Mouse (Mus musculus) lung, postnatal 0 days (tissue): ENCODE data around the gene Csrnp3.

Experiments
- CTCF ChIP-seq: IDR thresholded peaks from 2 replicates; pipeline ENCODE4 v1.5.1; 2016; ENCODE audit warnings: antibody characterized with exemption, mild to moderate bottlenecking
- EP300 ChIP-seq: IDR thresholded peaks from 2 replicates; pipeline ENCODE4 v1.6.1; 2016; ENCODE audit warnings: antibody characterized with exemption, mild to moderate bottlenecking, control low read depth

GRCm38 (mm10) chr2:65955804-65956203 is 110.2 kb downstream of the Csrnp3 start:
- TF ChIP-seq CTCF (no peak), EP300 (no peak)
